Mouse (Mus musculus) left cerebral cortex, adult 6 months (tissue): Measurements from ENCODE around the gene Ap1s2. TPM values are rescaled to one million over a fixed set of nuclear protein-coding genes. Genes with fewer than 3 reads are reported as not detected.

Source experiments
- long read RNA-seq, 2 experiments: library from polyadenylated mRNA; unstranded; transcript quantifications; one replicate each; pipeline ENCODE4 v2.0.0; 2019 to 2020
- polyA plus RNA-seq: library from polyadenylated mRNA; unstranded; fragments of <200 nt; fragmentation: Nextera tagmentation; gene quantifications from 2 replicates; pipeline ENCODE4 v1.2.3, GENCODE M21; 2021

Gene Ap1s2
- polyA plus RNA-seq = 32.4 and 45.0 TPM in 2 replicates
- long read RNA-seq, experiment 1, transcript Ap1s2-201 (5 exons, 1,785 nt) = major isoform, 12 of 256 reads
- long read RNA-seq, experiment 1, transcript Ap1s2-203 (5 exons, 3,199 nt) = minor isoform, 7 of 256 reads
- long read RNA-seq, experiment 1, partial matches to known transcripts = 8 of 256 reads
- long read RNA-seq, experiment 1, other reads (novel, unspliced or antisense) = 229 of 256 reads
- long read RNA-seq, experiment 2, transcript Ap1s2-201 (5 exons, 1,785 nt) = major isoform, 5 of 64 reads
- long read RNA-seq, experiment 2, partial matches to known transcripts = 19 of 64 reads
- long read RNA-seq, experiment 2, other reads (novel, unspliced or antisense) = 38 of 64 reads

DNA sequence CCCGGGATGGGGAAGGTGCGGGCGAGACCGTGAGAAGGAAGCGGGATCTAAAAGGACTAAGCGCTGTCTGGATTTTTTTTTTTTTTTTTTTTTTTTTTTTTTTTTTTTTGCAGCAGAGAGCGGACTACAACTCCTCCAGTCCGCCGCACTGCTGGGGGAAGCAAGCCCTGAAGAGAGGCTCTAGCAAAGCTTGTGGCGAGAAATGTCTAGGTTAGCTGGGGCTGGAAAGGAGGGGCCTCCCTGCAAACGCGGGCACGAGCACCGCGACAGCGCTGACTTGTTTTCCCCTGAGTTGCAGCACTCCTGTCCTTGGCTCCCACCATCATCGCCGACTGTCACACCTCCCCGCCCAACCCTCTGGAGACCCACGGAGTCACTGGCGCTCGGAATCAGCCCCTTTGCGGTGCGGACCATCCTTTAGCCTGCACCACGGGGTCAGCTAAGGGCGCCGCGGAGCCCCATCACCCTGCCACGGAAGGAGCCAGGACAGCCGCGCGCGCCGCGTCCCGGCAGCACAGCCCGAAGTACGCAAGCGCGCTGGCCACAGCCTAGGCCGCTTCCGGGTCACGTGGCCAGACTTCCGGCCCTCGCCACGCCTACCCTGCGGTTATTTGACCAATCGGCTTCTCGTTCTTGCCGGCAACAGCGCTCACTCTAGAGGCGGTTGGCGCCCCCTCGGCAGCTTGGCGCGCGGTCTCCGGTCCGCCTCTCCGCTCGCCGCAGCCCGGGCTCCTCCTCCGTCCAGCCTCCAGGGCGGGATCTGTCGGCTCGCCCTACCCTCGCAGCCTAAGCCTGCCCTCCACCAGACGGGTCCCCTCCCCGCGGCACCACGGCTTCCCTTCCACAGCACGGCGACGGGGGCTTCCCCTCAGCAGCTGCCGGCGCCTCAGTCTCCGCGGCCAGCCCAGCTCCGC is at the start of gene Ap1s2:
Ap1s2 (plus strand) TSS at position 681 of the 914 bp plus-strand sequence.

DNA sequence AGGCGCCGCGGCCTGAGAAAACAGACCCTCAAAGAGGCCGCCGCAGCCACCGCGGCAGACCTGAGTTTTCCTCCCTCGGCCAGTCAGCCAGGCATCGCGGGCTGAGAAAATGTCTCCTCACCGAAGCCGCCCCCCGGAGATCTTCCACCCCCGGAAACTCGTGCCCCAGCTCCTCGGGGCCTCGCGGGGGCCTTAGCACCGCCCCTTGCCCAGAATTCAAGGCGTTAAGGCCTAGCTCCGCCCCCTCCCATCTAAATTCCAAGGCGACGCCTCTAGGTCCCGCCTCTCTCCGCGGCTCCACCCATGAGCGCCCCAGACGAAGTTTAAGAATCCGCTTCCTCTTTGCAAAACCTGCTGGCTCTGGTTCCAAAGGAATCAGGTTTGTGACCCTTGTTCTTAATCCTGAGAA is 49.7 kb downstream of the Ap1s2 start, which contains the start of gene Zrsr2:
Zrsr2 (minus strand) TSS at position 195 of the 409 bp plus-strand sequence.

Other genes starting within 250 kb of the Ap1s2 start
- gene Rnf138rt1, start 147.7 kb upstream of the Ap1s2 start, polyA plus RNA-seq = 0.77 and 0.78 TPM in 2 replicates
- 99.7 and 107 TPM in 2 replicates for gene Zrsr2, start 49.6 kb downstream of the Ap1s2 start, polyA plus RNA-seq
- 0.34 and 0.61 TPM in 2 replicates for gene Car5b, start 119.0 kb downstream of the Ap1s2 start, polyA plus RNA-seq
- 9.5 and 10.0 TPM in 2 replicates for gene Siah1b, start 167.5 kb downstream of the Ap1s2 start, polyA plus RNA-seq
- gene Cltrn, start 179.8 kb downstream of the Ap1s2 start, polyA plus RNA-seq = 0.53 TPM in 1 of 2 replicates, not detected in the other
- 0.63 and 0.66 TPM in 2 replicates for gene Ace2, start 230.3 kb downstream of the Ap1s2 start, polyA plus RNA-seq